Mouse (Mus musculus) hindbrain, postnatal 0 days (tissue): Measurements from ENCODE around the gene Gatad2a. TPM values are rescaled to one million over a fixed set of nuclear protein-coding genes. Genes with fewer than 3 reads are reported as not detected.

Experiments used
- ATAC-seq: fragments of 200-750 bp; cut with Nextera tagmentation; 2 replicates; pipeline ENCODE4 v1.8.0; 2017; ENCODE audit warnings: mild to moderate bottlenecking, moderate TSS enrichment, moderate library complexity
- DNase-seq: peaks from one replicate; pipeline ENCODE4 v3.0.0-alpha.2; 2015; ENCODE audit warnings: low spot score
- H3K27ac ChIP-seq: fragments of 300-500 bp; sonication (generic); 2 replicates; pipeline ENCODE4 v1.5.1; 2014; ENCODE audit warnings: mild to moderate bottlenecking
- H3K27me3 ChIP-seq: fragments of 300-500 bp; sonication (generic); 2 replicates; pipeline ENCODE4 v1.6.1; 2014; ENCODE audit warnings: low read length, mixed read lengths; ENCODE audit not compliant: insufficient read depth
- H3K36me3 ChIP-seq: fragments of 300-500 bp; sonication (generic); 2 replicates; pipeline ENCODE4 v1.6.1; 2014; ENCODE audit warnings: low read length, mixed read lengths; ENCODE audit not compliant: insufficient read depth
- H3K4me1 ChIP-seq: fragments of 300-500 bp; sonication (generic); 2 replicates; pipeline ENCODE4 v1.6.1; 2014; ENCODE audit warnings: antibody characterized with exemption, low read length, mixed read lengths; ENCODE audit not compliant: insufficient read depth
- H3K4me2 ChIP-seq: fragments of 300-500 bp; sonication (generic); 2 replicates; pipeline ENCODE4 v1.6.1; 2014; ENCODE audit warnings: low read depth, mild to moderate bottlenecking, low read length, moderate library complexity, mixed read lengths
- H3K4me3 ChIP-seq: fragments of 300-500 bp; sonication (generic); 2 replicates; pipeline ENCODE4 v1.5.1; 2014; ENCODE audit warnings: low read length
- H3K9ac ChIP-seq: fragments of 300-500 bp; sonication (generic); replicated peaks from 2 replicates; pipeline ENCODE4 v1.6.1; 2014; ENCODE audit warnings: mild to moderate bottlenecking, low read length, moderate library complexity, mixed read lengths
- H3K9me3 ChIP-seq: fragments of 300-500 bp; sonication (generic); 2 replicates; pipeline ENCODE4 v1.6.1; 2016; ENCODE audit warnings: low read length, mixed read lengths
- CTCF ChIP-seq: IDR thresholded peaks from 2 replicates; pipeline ENCODE4 v1.5.1; 2016; ENCODE audit warnings: antibody characterized with exemption, control low read depth, low read depth
- WGBS: fragments of 180-500 bp; shearing (Covaris S2); extraction: QIAGEN DNeasy Blood & Tissue Kit; methylation state at CpG from one replicate; pipeline ENCODE4 v1.1.7; 2014; 5-methylcytosine and 5-hydroxymethylcytosine counted together
- polyA plus RNA-seq: library from polyadenylated mRNA; unstranded; fragments of >200 nt; fragmentation: Nextera tagmentation; extraction: Ambion mirVana; gene quantifications from 2 replicates; pipeline ENCODE4 v1.2.1, GENCODE M21; 2015
- total RNA-seq: library from RNA; depleted of rRNA; stranded (reverse); fragments of >200 nt; gene quantifications from 2 replicates; pipeline ENCODE4 v1.2.3, GENCODE M21; 2014

Gatad2a gene
- total and polyA plus RNA-seq, 2 experiments from 2014 or later, result 23.4 to 38.4 TPM

DNA sequence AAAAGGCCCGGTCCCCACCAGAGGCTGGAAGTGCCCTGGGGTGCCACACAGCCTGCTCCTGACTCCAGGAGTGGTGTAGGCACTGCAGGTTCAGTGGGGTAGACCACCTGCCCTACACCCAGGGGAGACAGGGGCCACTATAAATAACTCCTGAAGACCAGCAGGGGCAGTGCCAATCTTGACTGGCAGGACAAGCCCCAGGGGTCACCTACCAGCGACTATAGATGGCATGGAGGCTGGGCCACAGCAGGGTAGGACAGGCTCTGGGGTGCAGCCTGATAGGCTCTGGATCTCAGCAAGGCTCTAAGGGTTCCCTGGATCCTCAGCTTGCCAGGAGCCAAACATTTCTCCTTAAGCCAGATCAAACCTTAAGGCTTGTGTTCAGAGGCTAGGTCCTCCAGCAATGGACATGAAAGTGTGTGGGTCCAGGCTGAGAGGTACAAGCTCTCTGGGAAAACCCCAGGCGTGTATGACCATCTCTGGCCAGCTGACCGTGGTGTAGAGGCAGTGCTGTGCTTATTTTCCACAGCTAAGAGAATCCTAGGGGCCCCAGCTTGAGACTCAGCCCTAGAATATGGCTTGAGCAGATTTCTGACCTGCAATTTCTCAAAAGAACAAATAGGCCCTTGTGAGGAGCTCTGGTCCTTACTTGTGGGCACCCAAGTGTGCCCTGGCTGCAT is 100.3 kb downstream of the Gatad2a start:
- H3K4me3 ChIP-seq, result no peak overlapping the region
- H3K36me3 ChIP-seq, result peaks cover 5% of the 10 kb centered on the region; the same call in 1 of the 2 replicates
- H3K27ac ChIP-seq, result no peak overlapping the region
- no peaks in the 10 kb centered on the region for H3K9me3 ChIP-seq
- H3K27me3 ChIP-seq, result no peaks in the 10 kb centered on the region
- WGBS, result 65% methylated on average over 4 of the region's 4 CpGs
- H3K9ac ChIP-seq, result no peak overlapping the region
- peaks cover 8% of the 10 kb centered on the region for H3K4me1 ChIP-seq
- H3K4me2 ChIP-seq, result no peak overlapping the region
- DNase-seq, result no peak
- ATAC-seq, result no peak
- TF ChIP-seq CTCF, result no peak

DNA sequence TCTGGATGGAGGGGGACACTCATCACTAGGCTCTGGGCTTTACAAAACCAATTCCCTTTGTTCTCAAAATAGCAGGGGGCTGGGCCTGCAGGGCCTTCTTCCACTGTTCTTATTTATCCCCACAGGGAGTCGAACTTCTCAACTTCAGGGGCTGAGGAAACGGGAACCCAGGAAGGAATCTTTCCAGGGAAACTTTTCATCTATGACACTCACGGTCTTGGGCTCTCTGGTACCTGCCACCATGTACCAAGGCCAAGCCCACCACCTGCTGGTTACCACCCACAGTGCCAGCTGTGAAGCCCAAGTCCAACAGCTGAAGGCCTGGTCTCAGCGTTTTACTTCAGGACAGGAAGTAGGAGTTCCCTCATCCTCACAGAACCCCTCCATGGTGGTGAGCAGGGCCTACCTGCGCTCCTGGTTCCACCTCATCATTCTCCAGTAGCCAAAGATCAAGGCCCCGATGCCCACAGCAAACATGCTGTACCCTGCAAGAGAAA is 101.3 kb downstream of the Gatad2a start:
- DNase-seq (no peak), ATAC-seq (no peak)
- no peak overlapping the region for H3K9ac ChIP-seq
- H3K9me3 ChIP-seq, result no peaks in the 10 kb centered on the region
- no peak for TF ChIP-seq CTCF
- peaks cover 5% of the 10 kb centered on the region; the same call in 1 of the 2 replicates for H3K36me3 ChIP-seq
- no peak overlapping the region for H3K27ac ChIP-seq
- no peaks in the 10 kb centered on the region for H3K4me1 ChIP-seq
- WGBS, result 46% methylated on average over 6 of the region's 6 CpGs
- H3K4me2 ChIP-seq, result no peak overlapping the region
- H3K4me3 ChIP-seq, result no peak overlapping the region
- 0 out of 2 replicates have a peak, but pooled peaks cover 8% of the 10 kb centered on the region for H3K27me3 ChIP-seq

DNA sequence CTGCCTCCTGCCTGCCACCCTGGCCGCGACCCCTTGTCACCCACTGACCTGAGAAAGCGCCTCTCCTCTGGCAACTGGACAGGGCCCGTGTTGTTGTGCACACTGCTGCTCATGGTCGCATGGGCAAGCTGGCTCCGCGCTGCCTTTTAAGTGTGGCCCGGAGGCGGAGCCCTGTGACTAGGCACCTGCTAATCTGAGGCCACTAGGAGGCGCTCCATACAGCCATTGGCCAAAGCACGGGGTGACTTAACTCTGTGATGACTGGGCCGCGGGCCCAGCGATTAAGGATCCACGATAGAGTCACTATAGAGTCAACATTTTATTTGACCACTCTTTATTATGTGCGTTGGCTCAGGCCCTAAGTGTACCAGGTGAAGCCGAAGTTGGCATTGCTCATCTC is 102.3 kb downstream of the Gatad2a start:
- peaks cover 5% of the 10 kb centered on the region; the same call in 1 of the 2 replicates for H3K36me3 ChIP-seq
- ATAC-seq (peak; percentile 59; the same call in 1 of the 2 replicates), DNase-seq (peak; percentile 84)
- 31% methylated on average over 17 of the region's 17 CpGs for WGBS
- H3K9ac ChIP-seq, result no peak overlapping the region
- no peak overlapping the region for H3K27ac ChIP-seq
- H3K4me1 ChIP-seq, result peaks cover 3% of the 10 kb centered on the region; the same call in 1 of the 2 replicates
- H3K9me3 ChIP-seq, result no peaks in the 10 kb centered on the region
- no peak overlapping the region for H3K4me3 ChIP-seq
- peak; percentile 74 for TF ChIP-seq CTCF
- no peak overlapping the region for H3K4me2 ChIP-seq
- peaks cover 17% of the 10 kb centered on the region for H3K27me3 ChIP-seq

DNA sequence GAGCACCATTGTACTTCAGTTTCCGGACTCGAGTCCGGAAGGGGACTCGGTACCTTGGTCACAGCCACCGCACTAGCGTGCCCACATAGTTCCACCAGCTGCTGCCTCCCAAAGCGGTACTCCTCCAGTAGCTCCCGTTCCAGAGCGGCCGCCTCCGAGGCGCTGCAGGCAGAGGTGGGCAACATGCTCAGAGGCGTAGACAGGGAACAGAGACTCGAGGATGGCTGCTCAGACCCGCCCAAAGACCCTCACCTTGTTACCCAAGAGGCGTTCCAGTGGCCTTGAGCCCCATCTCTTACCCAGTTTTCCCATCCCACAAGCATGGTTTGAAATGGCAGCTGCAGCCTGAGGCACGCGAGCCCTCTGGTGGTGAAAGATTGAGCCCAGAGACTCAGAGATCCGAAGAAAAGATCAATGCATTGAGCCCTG is 105.4 kb downstream of the Gatad2a start:
- H3K4me2 ChIP-seq, result no peak overlapping the region
- peak; percentile 88 for TF ChIP-seq CTCF
- no peak for ATAC-seq

DNA sequence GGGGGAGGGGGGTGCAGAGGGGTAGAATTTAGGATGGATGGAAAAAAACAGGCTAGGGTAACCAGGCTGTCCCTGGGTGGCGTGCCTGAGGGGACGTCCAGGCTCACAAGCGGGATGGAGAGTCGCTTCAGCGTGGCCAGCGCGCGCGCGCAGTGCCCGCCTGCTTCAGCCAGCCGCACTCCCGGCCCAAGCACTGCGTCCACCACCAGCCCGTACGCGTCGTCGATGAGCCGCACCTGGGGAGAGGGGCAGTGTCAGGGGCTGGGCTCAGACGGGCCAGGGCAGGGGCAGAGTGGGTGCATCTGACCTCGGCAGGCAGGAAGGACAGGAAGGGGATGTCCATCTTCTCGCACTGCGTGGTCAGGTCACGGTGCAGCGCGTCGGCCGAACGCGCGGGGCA is 107.3 kb downstream of the Gatad2a start:
- WGBS, result 3% methylated on average over 32 of the region's 32 CpGs
- Histone ChIP-seq H3K4me2 (peak overlapping the region; percentile 50), H3K36me3 (peaks cover 1% of the 10 kb centered on the region; the same call in 1 of the 2 replicates), H3K4me3 (peak overlapping the region; percentile 28), H3K27me3 (peaks cover 59% of the 10 kb centered on the region), H3K9me3 (no peaks in the 10 kb centered on the region), H3K27ac (no peak overlapping the region), H3K4me1 (peaks cover 18% of the 10 kb centered on the region), H3K9ac (no peak overlapping the region)
- no peak for TF ChIP-seq CTCF
- ATAC-seq (no peak), DNase-seq (no peak)

More for the DNA sequence above, 105.4 kb downstream of the Gatad2a start:
- peak; percentile 77 for DNase-seq
- WGBS, result 29% methylated on average over 19 of the region's 19 CpGs
- H3K9me3 ChIP-seq, result no peaks in the 10 kb centered on the region
- no peak overlapping the region for H3K9ac ChIP-seq
- H3K36me3 ChIP-seq, result peaks cover 5% of the 10 kb centered on the region; the same call in 1 of the 2 replicates
- no peak overlapping the region for H3K27ac ChIP-seq
- H3K4me3 ChIP-seq, result no peak overlapping the region
- peaks cover 41% of the 10 kb centered on the region for H3K27me3 ChIP-seq
- peaks cover 18% of the 10 kb centered on the region for H3K4me1 ChIP-seq

DNA sequence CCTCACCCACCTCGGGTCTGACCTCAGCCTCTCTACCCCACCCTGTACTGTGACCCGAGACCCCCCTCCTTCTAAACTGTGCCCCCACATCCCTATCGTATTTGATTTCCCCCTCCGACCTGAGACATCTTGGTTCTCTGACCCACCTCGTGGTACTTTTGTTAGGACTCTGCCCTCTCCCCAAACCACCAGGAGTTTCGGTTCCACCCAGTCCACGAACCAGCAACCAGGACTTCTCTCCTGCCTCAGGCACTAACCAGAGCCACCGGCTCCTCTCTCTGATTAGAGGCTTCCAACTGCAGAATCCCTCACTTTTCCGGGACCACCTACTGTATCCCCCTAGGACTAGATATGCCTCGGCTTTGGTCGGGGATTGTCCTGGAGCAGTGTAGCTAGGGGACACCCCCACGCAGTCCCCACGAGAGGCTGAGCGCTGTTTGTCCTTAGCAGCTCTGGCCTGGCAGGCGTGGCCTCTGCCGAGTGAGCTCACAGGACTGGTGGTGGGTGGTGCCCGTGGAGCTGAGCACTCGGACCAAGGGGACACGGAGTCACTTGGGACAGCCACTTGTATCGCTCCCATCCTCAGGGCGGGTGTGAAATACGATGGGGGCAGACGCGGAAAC is 107.8 kb downstream of the Gatad2a start:
- H3K36me3 ChIP-seq, result no peaks in the 10 kb centered on the region
- no peaks in the 10 kb centered on the region for H3K9me3 ChIP-seq
- peak overlapping the region; percentile 28 for H3K4me3 ChIP-seq
- no peak for ATAC-seq
- peaks cover 64% of the 10 kb centered on the region for H3K27me3 ChIP-seq
- H3K27ac ChIP-seq, result no peak overlapping the region
- peaks cover 18% of the 10 kb centered on the region for H3K4me1 ChIP-seq
- 7% methylated on average over 24 of the region's 24 CpGs for WGBS
- no peak overlapping the region for H3K9ac ChIP-seq
- no peak for TF ChIP-seq CTCF
- no peak for DNase-seq
- H3K4me2 ChIP-seq, result peak overlapping the region; percentile 50
